Mouse (Mus musculus): ENCODE measurements at regions not wholly inside any gene's neighbourhood (a gene's known extent, or its start where the extent isn't known, plus 50 kb on each side); places are given as distances from the start of the nearest gene placed in this dataset.

DNA sequence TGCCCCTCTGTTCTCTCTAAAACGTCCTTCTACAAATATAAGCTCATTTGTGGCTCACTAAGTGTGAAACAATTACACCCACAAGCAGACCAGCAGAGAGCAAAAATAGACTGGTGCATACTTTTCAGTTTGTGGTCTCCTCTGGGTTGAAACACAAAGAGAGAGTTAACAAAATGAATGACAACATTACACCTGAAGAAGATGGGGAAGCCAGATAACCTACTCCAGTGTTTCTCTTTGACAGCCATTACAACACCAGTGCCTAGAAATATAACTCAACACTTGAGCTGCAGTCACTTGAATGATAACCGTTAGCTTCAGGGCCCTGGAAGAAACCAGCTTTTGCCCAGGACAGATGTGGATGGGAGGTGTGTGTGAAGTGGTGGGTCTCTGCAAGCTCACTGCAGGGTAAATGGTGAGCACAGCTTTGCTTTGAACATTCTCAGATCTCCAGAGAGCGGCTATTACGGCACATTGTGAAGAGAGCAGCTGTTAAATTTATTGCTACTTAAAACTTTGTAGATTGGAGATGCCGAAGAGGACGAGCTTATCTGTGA lies 316.5 kb upstream of the 4930412O13Rik start:
- H3K4me1 ChIP-seq = no peaks in the 10 kb centered on the region
- no peaks in the 10 kb centered on the region for H3K36me3 ChIP-seq
- no peak overlapping the region for H3K4me3 ChIP-seq
- ATAC-seq (ENCODE audit: insufficient number of reproducible peaks, insufficient read depth, low FRiP score, low TSS enrichment) = no peak
- H3K27me3 ChIP-seq = no peaks in the 10 kb centered on the region
- 67% methylated on average over 6 of the region's 6 CpGs for WGBS
- H3K9ac ChIP-seq = no peak overlapping the region
- no peak overlapping the region for H3K27ac ChIP-seq
- no peaks in the 10 kb centered on the region for H3K9me3 ChIP-seq
- H3K4me2 ChIP-seq (replicated peaks) = no peak overlapping the region

DNA sequence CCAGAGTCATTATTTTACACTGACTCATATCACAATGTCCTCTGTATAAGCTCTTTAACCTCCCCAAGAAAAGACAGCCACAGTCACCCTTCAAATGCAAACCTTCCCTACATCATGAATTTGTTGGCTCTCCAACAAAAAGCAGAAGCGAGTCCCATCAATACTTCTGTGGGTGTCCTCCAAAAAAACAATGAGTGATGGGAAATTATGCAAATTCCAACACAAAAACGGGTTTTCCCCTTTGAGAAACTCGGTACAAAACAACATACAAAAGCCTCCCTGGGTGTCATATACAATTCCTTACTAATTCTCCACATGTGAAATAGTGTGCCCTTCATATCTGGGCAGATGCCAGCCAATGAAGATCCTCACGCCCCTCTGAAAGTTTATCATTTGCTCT lies 311.8 kb upstream of the 4930412O13Rik start:
- Histone ChIP-seq H3K9ac (no peak overlapping the region), H3K4me3 (no peak overlapping the region), H3K36me3 (no peaks in the 10 kb centered on the region), H3K4me1 (no peaks in the 10 kb centered on the region), H3K27ac (no peak overlapping the region), H3K27me3 (no peaks in the 10 kb centered on the region), H3K4me2 (replicated peaks) (no peak overlapping the region), H3K9me3 (no peaks in the 10 kb centered on the region)
- 81% methylated on average over 4 of the region's 4 CpGs for WGBS
- ATAC-seq (ENCODE audit: insufficient number of reproducible peaks, insufficient read depth, low FRiP score, low TSS enrichment) = no peak

DNA sequence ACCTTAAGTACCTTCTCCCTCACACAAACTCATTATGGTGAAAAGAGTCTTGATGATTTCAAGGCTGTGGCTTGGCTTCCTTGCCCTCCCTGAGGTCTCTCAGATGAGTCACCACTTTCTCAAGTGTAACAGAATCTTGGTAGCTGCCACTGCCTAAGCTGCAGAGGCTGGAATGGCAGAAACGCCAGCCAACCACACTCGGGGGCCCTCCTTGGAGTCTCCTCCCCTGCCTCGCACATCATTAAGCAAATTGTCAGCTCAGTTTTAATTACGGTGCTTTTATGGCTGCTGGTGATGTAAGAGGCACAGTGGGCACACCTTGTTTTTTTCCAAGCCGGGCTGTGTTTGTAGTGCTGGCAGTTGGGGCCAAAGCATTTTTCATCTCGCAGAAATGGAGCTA lies 306.9 kb upstream of the 4930412O13Rik start:
- Histone ChIP-seq H3K36me3 (no peaks in the 10 kb centered on the region), H3K4me1 (no peaks in the 10 kb centered on the region), H3K9ac (no peak overlapping the region), H3K4me3 (no peak overlapping the region), H3K27me3 (no peaks in the 10 kb centered on the region), H3K9me3 (no peaks in the 10 kb centered on the region), H3K4me2 (replicated peaks) (no peak overlapping the region), H3K27ac (no peak overlapping the region)
- ATAC-seq (ENCODE audit: insufficient number of reproducible peaks, insufficient read depth, low FRiP score, low TSS enrichment) = 0 out of 2 replicates have a peak, but pooled peaks have one; percentile 41
- 68% methylated on average over 6 of the region's 6 CpGs for WGBS

DNA sequence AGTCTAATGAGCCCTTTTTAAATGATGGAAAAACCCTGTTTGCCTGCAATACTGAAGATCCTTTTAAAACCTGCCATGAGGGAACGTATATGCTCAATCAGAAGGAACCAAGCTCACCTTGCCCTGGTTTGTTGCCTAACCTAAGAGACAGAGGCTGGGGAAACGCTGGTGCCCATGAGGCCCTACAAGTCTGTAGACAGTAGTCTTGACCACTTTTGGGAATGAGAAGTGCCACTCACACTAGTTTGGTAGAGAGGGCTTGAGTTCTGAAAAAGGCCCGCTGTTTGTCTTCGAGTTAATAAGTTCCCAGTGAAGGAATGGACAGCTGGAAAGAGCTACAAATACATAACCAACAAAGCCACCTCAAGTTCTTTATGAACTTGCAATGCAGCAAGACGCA lies 306.4 kb upstream of the 4930412O13Rik start:
- 92% methylated on average over 5 of the region's 5 CpGs for WGBS
- no peak overlapping the region for H3K27ac ChIP-seq
- no peaks in the 10 kb centered on the region for H3K36me3 ChIP-seq
- no peak overlapping the region for H3K4me3 ChIP-seq
- no peak overlapping the region for H3K9ac ChIP-seq
- no peaks in the 10 kb centered on the region for H3K9me3 ChIP-seq
- no peaks in the 10 kb centered on the region for H3K4me1 ChIP-seq
- H3K4me2 ChIP-seq (replicated peaks) = no peak overlapping the region
- no peaks in the 10 kb centered on the region for H3K27me3 ChIP-seq
- ATAC-seq (ENCODE audit: insufficient number of reproducible peaks, insufficient read depth, low FRiP score, low TSS enrichment) = no peak

DNA sequence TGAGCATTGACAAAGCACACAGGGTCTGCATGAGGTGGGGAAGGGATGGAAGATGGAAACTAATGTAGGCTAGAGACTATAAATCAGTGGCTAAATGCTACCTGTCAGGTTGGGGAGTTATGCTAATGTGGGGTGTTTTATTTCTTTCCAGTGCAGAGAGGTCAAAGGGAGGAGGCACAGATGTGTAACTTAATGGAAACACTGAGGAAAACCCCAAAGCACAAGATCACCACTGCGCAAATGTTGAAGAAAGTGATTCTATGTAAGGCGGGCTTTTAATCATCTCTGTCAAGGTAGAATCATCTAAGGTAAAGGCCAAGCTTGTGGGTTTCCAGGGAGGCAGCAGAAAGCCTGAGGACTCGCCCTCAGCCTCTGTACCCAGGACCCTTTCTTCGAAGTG lies 303.2 kb upstream of the 4930412O13Rik start:
- no peak overlapping the region for H3K27ac ChIP-seq
- WGBS = 82% methylated on average over 4 of the region's 4 CpGs
- H3K4me3 ChIP-seq = no peak overlapping the region
- ATAC-seq (ENCODE audit: insufficient number of reproducible peaks, insufficient read depth, low FRiP score, low TSS enrichment) = no peak
- H3K9ac ChIP-seq = no peak overlapping the region
- no peaks in the 10 kb centered on the region for H3K27me3 ChIP-seq
- H3K9me3 ChIP-seq = no peaks in the 10 kb centered on the region
- H3K4me1 ChIP-seq = no peaks in the 10 kb centered on the region
- H3K4me2 ChIP-seq (replicated peaks) = no peak overlapping the region
- H3K36me3 ChIP-seq = no peaks in the 10 kb centered on the region

DNA sequence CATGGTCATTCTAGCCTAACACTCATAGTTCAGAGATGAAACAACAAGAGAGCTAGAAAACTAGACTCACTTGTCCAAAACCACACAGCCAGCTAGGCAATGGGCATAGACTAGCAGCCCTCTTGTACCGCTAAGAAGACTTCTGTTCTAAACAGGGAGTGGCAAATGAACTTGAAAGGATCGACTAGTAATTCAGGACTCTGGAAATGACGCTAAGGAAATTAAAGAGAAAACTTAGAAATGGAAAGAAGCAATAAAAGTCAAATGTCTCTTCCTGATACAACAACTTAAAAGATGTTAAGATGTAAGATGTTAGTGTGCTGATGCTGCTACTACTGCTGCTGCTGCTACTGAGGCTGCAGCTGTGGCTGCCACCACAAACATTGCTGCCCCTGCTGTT lies 293.7 kb upstream of the 4930412O13Rik start:
- H3K4me3 ChIP-seq = no peak overlapping the region
- no peak overlapping the region for H3K27ac ChIP-seq
- WGBS = 90% methylated on average over 3 of the region's 3 CpGs
- H3K36me3 ChIP-seq = no peaks in the 10 kb centered on the region
- ATAC-seq (ENCODE audit: insufficient number of reproducible peaks, insufficient read depth, low FRiP score, low TSS enrichment) = no peak
- 0 out of 2 replicates have a peak, but pooled peaks cover 3% of the 10 kb centered on the region for H3K9me3 ChIP-seq
- H3K27me3 ChIP-seq = no peaks in the 10 kb centered on the region
- H3K9ac ChIP-seq = no peak overlapping the region
- H3K4me2 ChIP-seq (replicated peaks) = no peak overlapping the region
- H3K4me1 ChIP-seq = no peaks in the 10 kb centered on the region

DNA sequence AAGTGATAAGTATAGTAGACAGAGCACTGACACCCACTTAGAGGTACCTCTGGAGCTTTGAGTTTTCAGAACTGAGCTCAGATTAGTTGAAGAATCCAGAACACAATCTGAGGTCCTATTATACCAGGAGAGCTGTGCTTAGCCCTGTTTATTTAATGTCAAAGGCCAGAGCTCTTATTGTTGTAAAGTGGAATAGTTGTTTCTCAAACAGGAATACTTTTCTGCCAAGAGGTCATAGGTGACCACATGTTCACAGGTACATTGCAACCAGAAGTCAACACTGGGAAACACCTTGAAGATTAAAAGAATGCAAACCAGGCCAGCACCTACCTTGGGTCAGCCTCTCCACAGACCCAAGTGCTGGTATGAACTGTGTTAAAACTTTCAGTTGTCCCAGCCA lies 291.9 kb upstream of the 4930412O13Rik start:
- no peaks in the 10 kb centered on the region for H3K4me1 ChIP-seq
- H3K9me3 ChIP-seq = 0 out of 2 replicates have a peak, but pooled peaks cover 3% of the 10 kb centered on the region
- no peak overlapping the region for H3K4me2 ChIP-seq (replicated peaks)
- no peaks in the 10 kb centered on the region for H3K27me3 ChIP-seq
- H3K36me3 ChIP-seq = no peaks in the 10 kb centered on the region
- ATAC-seq (ENCODE audit: insufficient number of reproducible peaks, insufficient read depth, low FRiP score, low TSS enrichment) = no peak
- H3K4me3 ChIP-seq = no peak overlapping the region
- H3K9ac ChIP-seq = no peak overlapping the region
- H3K27ac ChIP-seq = no peak overlapping the region

DNA sequence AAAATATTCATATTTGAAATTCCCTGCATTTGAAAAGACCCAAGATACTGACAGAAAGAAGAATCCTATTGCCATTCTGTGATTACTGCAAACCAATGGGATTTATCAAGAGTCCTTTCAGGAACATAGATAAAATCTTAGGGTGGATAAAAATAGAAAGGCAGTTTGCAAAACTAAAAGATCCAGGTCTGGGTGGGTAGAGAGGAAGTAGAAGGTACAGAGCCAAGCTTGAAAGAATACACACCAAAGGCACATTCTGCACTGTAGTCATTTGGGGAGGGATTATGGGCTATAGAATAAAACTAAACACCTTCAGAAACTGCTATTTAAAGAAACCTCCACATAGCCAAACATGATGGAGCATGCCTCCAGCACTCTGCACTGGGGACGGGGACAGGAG lies 288.5 kb upstream of the 4930412O13Rik start:
- H3K36me3 ChIP-seq = no peaks in the 10 kb centered on the region
- H3K9me3 ChIP-seq = 0 out of 2 replicates have a peak, but pooled peaks cover 3% of the 10 kb centered on the region
- no peak overlapping the region for H3K4me2 ChIP-seq (replicated peaks)
- no peak overlapping the region for H3K9ac ChIP-seq
- no peak overlapping the region for H3K27ac ChIP-seq
- H3K4me3 ChIP-seq = no peak overlapping the region
- ATAC-seq (ENCODE audit: insufficient number of reproducible peaks, insufficient read depth, low FRiP score, low TSS enrichment) = no peak
- 46% methylated on average over 1 of the region's 1 CpGs for WGBS
- H3K27me3 ChIP-seq = no peaks in the 10 kb centered on the region
- H3K4me1 ChIP-seq = no peaks in the 10 kb centered on the region

DNA sequence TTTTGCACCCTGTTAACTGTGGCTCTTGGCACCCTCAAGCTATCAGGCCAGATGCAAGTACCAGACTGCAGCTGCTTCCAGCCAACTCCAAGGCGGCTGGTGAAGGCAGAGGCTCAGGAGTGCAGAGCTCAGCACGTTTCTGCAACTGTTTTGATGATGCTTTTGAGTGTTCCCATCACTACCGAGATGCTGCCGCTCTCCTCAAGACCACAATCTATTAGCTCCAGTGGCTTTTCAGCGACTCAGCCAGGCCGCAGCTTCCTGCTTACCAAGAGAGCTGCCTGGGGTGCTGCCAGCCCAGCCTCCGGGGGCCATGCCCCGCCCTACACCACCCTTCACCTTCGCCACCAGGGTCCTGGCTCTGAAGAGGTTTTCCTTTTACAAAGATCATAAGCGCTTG lies 287.1 kb upstream of the 4930412O13Rik start:
- Histone ChIP-seq H3K9ac (no peak overlapping the region), H3K36me3 (no peaks in the 10 kb centered on the region), H3K9me3 (0 out of 2 replicates have a peak, but pooled peaks cover 3% of the 10 kb centered on the region), H3K27ac (no peak overlapping the region), H3K4me2 (replicated peaks) (no peak overlapping the region), H3K4me1 (no peaks in the 10 kb centered on the region), H3K4me3 (no peak overlapping the region), H3K27me3 (no peaks in the 10 kb centered on the region)
- 24% methylated on average over 10 of the region's 10 CpGs for WGBS
- ATAC-seq (ENCODE audit: insufficient number of reproducible peaks, insufficient read depth, low FRiP score, low TSS enrichment) = no peak

DNA sequence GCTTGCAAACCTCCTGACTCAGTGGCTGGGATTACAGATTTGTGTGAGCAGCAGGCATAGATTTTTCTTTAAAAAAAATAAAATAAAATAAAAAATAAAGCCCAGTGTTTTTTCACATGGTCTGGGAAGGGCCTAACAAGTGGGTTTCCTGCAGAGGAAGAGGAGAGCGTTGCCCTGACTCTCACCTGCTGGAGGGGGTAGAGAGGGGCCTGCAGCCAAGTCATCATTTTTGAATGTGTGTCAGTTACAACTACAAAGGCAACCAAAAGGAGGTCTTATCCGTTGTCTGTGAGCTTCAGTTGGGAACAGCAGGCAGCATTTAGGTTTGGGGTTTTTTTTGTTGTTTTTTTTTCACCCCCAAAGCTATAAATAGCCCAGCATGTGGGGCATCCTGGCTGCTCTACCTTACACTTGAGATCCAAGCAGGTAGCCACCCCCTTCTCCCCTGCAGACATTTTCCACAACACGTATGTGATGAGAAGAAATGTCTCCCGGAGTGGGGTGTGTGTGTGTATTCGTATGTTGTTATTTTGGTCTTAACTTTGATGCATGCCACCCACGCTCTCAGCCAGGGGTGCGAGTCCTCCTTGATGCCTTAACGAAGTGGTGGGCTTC lies 285.7 kb upstream of the 4930412O13Rik start:
- Histone ChIP-seq H3K27me3 (no peaks in the 10 kb centered on the region), H3K9me3 (0 out of 2 replicates have a peak, but pooled peaks cover 3% of the 10 kb centered on the region), H3K4me3 (no peak overlapping the region), H3K9ac (no peak overlapping the region), H3K4me1 (no peaks in the 10 kb centered on the region), H3K27ac (no peak overlapping the region), H3K4me2 (replicated peaks) (no peak overlapping the region), H3K36me3 (no peaks in the 10 kb centered on the region)
- 71% methylated on average over 8 of the region's 8 CpGs for WGBS
- no peak for ATAC-seq (ENCODE audit: insufficient number of reproducible peaks, insufficient read depth, low FRiP score, low TSS enrichment)

DNA sequence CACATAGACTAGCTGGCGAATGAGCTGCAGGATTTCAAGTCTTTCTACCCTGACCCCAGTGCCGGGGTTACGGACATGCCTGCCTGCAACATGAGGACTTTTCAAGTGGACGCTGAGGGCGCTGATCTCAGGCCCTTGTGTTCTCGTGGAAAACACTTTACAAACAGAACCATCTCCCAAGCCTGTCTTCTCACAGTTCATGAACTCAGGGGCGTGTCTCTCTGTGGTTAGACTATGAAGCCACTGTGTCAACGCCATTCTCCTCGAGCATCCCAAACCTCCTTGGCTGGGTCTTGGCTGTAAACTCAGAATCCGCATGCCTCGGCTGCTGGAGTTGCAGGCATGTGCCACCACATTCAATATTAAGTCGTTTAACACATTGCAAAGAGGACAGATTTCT lies 284.9 kb upstream of the 4930412O13Rik start:
- no peak overlapping the region for H3K9ac ChIP-seq
- H3K4me3 ChIP-seq = no peak overlapping the region
- H3K27ac ChIP-seq = no peak overlapping the region
- 79% methylated on average over 12 of the region's 12 CpGs for WGBS
- no peak overlapping the region for H3K4me2 ChIP-seq (replicated peaks)
- H3K4me1 ChIP-seq = no peaks in the 10 kb centered on the region
- no peak for ATAC-seq (ENCODE audit: insufficient number of reproducible peaks, insufficient read depth, low FRiP score, low TSS enrichment)
- H3K36me3 ChIP-seq = no peaks in the 10 kb centered on the region
- no peaks in the 10 kb centered on the region for H3K27me3 ChIP-seq
- 0 out of 2 replicates have a peak, but pooled peaks cover 3% of the 10 kb centered on the region for H3K9me3 ChIP-seq

DNA sequence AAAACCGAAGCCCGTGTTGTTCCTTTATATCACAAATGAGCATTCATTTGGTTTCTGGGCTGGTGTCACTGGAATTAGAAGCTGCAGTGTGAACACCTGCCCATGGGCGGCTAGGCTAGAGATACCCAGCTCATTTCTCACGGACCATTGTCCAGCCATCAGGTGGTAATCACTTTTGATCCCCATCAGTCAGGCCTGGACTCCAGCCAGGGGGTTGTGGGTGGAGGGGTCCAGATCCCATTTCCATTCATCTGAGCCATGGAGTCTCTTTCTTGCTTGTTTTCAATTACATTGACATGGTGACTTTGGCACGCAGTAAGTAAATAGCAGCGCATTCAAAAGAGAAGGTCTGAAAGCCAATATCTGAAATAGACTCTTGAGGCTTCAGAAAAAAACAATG lies 276.1 kb upstream of the 4930412O13Rik start:
- 77% methylated on average over 6 of the region's 6 CpGs for WGBS
- Histone ChIP-seq H3K36me3 (no peaks in the 10 kb centered on the region), H3K9me3 (no peaks in the 10 kb centered on the region), H3K27ac (no peak overlapping the region), H3K4me3 (no peak overlapping the region), H3K4me1 (no peaks in the 10 kb centered on the region), H3K4me2 (replicated peaks) (no peak overlapping the region), H3K27me3 (no peaks in the 10 kb centered on the region), H3K9ac (no peak overlapping the region)
- no peak for ATAC-seq (ENCODE audit: insufficient number of reproducible peaks, insufficient read depth, low FRiP score, low TSS enrichment)
